Mouse (Mus musculus) lung, postnatal 36 days (tissue): ENCODE results near the gene Lpar2.

ENCODE experiments used
- DNase-seq: peaks from one replicate; pipeline ENCODE4 v3.0.0; 2022; ENCODE audit warnings: mixed read lengths

Gene Lpar2

DNA sequence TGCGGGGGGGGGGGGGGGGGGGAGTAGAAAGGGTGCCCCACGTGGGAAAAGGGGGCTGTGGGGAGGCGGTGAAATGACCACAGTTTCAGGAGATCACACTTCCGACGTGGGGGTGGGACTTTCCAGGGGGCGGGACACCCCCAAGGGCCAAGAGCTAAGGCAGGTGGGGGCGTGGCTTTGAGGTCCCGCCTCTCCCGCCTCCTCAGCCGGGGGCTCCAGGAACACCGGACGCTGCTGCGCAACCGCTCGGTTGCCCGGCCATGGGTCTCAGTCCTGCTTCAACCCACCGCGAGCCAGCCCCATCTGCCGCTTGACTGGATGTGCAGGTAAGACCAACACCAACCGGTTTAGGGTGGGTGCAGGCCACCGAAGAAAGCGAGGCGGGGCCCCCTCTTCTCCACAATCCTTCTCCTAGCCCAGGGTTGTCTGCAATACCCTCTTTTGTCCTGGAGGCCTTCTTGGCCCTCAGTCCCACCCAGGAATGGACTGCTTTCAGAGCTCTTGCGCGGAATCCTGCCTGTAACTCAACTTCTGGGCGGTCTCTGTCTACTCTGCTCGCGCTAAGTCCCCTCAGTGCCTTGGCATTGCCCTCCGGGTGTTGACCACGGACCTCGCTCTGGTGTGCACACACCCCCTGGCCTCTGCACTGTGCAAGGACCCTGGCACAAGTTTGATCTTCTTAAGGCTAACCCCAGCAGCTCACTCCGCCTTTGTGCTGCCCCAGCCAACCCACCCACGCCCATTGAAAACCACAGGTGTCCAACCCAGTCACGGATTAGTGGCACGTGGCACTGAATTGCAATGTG is at the start of gene Lpar2:
Lpar2 (plus strand) TSS at position 44 of the 806 bp plus-strand sequence.
- peak; percentile 83 for DNase-seq

- peak; percentile 97 for DNase-seq
These were observed 47.6 kb upstream of the Lpar2 start, which contains the start of gene Gm20422 for GRCm38 (mm10) chr8:69774503-69775148. Gene Gm20422 (minus strand): TSS chr8:69774886.

- no peak for DNase-seq
These were observed 47.1 kb upstream of the Lpar2 start for GRCm38 (mm10) chr8:69775149-69775534.

GRCm38 (mm10) chr8:69777111-69777510 is 45.1 kb upstream of the Lpar2 start:
- DNase-seq = no peak

- no peak for DNase-seq
These were observed 33.1 kb upstream of the Lpar2 start for GRCm38 (mm10) chr8:69789105-69789504.

- no peak for DNase-seq
These were observed 32.5 kb upstream of the Lpar2 start for GRCm38 (mm10) chr8:69789731-69790130.

DNA sequence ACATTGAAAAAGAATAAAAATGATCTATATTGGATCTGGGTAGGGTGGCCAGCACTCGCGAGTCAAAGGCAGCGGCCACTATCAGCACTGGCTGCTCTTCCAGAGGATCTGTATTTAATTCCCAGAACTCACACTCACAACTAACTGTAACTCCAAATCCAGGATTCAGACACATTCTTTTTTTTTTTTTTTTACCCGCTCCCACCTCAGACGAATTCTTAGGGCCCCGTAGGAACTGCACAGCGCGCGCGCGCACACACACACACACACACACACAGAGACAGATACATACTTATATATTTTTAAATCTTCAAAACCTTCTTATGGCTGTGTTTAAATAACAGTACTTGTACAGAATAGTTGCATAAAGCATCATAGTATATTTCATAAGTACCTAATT is 31.9 kb upstream of the Lpar2 start:
- no peak for DNase-seq

DNA sequence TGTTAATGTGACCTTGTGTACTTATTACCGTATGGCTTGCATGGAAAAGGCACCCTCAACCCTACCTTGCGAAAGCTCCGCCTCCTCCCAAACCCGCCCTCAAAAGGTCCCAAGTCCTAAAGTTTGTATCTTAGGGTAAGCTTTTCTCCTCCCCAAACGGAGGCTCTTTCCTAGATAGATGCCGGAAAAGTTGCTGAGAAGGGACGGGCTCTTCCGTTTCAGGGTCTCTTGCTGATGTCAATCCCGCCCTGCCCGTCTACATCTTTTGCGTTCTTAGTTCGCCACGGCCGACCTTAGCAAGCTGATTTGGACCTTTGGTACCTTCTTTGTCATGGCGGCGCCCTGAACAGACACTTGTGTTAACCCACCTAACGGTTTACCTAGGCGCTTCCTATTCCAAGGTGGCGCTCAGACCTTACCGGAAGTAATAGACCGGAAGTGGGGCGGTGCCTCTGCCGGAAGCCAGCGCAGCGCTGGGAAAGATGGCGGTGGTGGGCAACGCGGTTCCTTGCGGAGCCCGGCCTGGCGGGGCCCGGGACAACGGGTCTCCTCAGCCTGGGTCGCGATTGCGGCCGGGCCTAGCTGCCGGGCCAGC is 31.4 kb upstream of the Lpar2 start, which contains the start of the genes Atp13a1 and Zfp866:
Atp13a1 (plus strand) TSS at position 391 of the 595 bp plus-strand sequence.
Zfp866 (minus strand) TSS at position 406 of the 595 bp plus-strand sequence.
- DNase-seq = peak; percentile 94

DNA sequence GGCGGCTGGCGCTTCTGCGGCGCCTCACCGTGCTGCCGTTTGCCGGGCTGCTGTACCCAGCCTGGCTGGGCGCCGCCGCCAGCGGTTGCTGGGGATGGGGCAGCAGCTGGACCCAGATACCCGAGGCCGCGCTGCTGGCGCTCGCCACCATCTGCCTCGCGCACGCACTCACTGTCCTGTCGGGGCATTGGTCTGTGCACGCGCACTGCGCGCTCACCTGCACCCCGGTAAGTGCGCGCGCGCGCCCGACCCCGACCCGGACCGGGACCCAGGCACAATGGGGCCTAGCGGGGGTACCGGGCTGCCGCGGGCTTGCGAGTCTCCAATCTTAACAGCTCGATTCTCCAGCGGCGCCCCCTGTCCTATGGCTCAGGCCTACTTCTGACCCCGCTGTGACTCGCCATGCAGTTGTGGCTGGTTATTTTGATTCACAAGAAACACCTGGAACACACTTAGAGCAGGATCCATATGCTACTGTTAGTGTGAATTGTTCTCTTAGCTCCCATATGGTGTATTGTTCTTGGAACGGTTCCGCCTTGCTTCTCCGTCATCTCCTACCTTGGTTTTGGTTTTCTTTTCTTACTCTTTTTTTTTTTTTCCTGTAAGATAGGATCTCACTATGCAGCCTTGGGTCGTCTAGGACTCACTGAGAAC is 30.7 kb upstream of the Lpar2 start:
- peak; percentile 11 for DNase-seq

GRCm38 (mm10) chr8:69793666-69794065 is 28.6 kb upstream of the Lpar2 start:
- DNase-seq = no peak

- no peak for DNase-seq
These were observed 28.1 kb upstream of the Lpar2 start for GRCm38 (mm10) chr8:69794096-69794495.

DNA sequence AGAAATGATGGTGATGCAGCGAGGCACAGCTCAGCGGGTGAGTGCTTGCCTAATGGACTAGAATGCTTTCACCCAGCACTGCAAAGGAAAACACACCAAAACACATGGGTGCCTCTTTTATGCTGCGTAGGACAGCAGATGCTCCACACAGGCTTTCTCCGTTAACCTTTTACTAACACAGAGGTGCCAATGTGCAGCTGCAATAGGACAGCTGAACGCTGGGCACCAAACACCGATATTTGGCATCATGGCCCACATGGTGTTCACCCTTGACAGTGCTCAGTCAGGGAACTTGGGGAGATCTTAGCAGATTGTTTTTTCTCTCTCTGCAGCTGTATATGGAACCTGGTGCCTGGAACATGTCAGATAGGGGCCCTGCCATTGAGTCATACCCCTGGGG is 27.3 kb upstream of the Lpar2 start:
- no peak for DNase-seq

DNA sequence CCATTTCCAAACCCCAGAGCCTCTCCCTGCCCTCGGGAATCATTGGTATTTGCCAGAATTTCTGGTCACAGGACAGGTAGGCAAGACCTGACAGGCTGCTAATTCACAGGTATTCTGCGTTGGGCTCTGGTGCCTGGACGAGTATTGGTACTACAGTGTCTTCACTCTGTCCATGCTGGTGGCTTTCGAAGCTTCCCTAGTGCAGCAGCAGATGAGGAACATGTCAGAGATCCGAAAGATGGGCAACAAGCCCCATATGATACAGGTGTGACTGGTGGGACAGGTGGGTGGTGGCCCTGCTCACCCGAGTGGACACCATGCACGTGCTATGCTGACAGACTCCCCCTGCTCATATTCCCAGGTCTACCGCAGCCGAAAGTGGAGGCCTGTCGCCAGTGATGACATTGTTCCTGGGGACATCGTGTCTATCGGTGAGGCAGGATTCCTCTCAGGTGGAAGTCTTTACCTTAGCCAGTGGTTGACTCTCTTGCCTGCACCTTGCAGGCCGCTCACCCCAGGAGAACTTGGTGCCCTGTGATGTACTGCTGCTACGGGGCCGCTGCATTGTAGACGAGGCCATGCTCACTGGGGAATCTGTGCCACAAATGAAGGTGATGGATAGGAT is 25.4 kb upstream of the Lpar2 start:
- DNase-seq = no peak

- DNase-seq = no peak
These were observed 24.6 kb upstream of the Lpar2 start for GRCm38 (mm10) chr8:69797661-69798060.

- no peak for DNase-seq
These were observed 23.0 kb upstream of the Lpar2 start for GRCm38 (mm10) chr8:69799261-69799660.

- DNase-seq = no peak
These were observed 22.3 kb upstream of the Lpar2 start for GRCm38 (mm10) chr8:69799946-69800345.

GRCm38 (mm10) chr8:69801796-69802195 is 20.4 kb upstream of the Lpar2 start:
- DNase-seq = no peak

DNA sequence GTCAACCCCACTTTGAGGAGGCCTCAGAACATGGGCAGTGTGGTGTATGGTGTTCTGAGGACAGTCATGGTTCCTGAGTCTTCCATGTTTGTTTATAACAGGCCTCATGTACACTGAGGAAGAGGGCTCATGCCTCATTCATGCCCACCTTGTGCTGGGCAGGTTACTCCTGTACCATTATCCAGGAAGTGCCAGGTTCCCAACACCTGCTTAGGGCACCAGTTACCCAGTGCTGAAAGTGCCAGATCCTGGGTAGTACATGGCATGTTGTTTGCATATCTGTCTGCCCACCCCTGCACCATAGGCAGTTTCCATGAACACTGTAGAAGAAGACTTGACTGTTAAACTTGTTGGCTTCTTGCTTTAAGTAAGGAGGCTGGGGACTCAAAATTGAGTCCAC is 20.0 kb upstream of the Lpar2 start:
- DNase-seq = no peak

- no peak for DNase-seq
These were observed 18.9 kb upstream of the Lpar2 start for GRCm38 (mm10) chr8:69803366-69803765.

GRCm38 (mm10) chr8:69804537-69804936 is 17.7 kb upstream of the Lpar2 start:
- DNase-seq = no peak

- DNase-seq = no peak
These were observed 17.1 kb upstream of the Lpar2 start for GRCm38 (mm10) chr8:69805086-69805485.

- DNase-seq = no peak
These were observed 16.7 kb upstream of the Lpar2 start for GRCm38 (mm10) chr8:69805491-69805890.

- DNase-seq = no peak
These were observed 15.0 kb upstream of the Lpar2 start for GRCm38 (mm10) chr8:69807236-69807635.
